Mouse (Mus musculus): Measurements from ENCODE around the gene Ccnl2.

The Ccnl2 gene

GRCm38 (mm10) chr4:155839483-155839910 lies 27.2 kb downstream of the Ccnl2 start, which contains the start of gene Mxra8:
Gene Mxra8, plus strand, starts transcription at chr4:155839680.
- DNase-seq (ENCODE audit: low read depth), result no peak

GRCm38 (mm10) chr4:155840076-155841002 lies 28.1 kb downstream of the Ccnl2 start:
- peak; percentile 40 for DNase-seq (ENCODE audit: low read depth)

GRCm38 (mm10) chr4:155841003-155841454 lies 28.7 kb downstream of the Ccnl2 start:
- DNase-seq (ENCODE audit: low read depth), result peak; percentile 91

GRCm38 (mm10) chr4:155841651-155842270 lies 29.5 kb downstream of the Ccnl2 start:
- no peak for DNase-seq (ENCODE audit: low read depth)

- no peak for DNase-seq (ENCODE audit: low read depth)
Measured at GRCm38 (mm10) chr4:155843231-155843630, 30.9 kb downstream of the Ccnl2 start.

- DNase-seq (ENCODE audit: low read depth), result peak; percentile 93
Measured at GRCm38 (mm10) chr4:155846871-155847578, 34.7 kb downstream of the Ccnl2 start, which contains the start of gene Dvl1. Gene Dvl1, plus strand, starts transcription at chr4:155847402.

- DNase-seq (ENCODE audit: low read depth), result peak; percentile 62
Measured at GRCm38 (mm10) chr4:155847591-155848352, 35.5 kb downstream of the Ccnl2 start.

- no peak for DNase-seq (ENCODE audit: low read depth)
Measured at GRCm38 (mm10) chr4:155848434-155849095, 36.3 kb downstream of the Ccnl2 start.

GRCm38 (mm10) chr4:155849391-155849790 lies 37.1 kb downstream of the Ccnl2 start:
- no peak for DNase-seq (ENCODE audit: low read depth)

GRCm38 (mm10) chr4:155849792-155850451 lies 37.6 kb downstream of the Ccnl2 start:
- DNase-seq (ENCODE audit: low read depth), result no peak

- DNase-seq (ENCODE audit: low read depth), result no peak
Measured at GRCm38 (mm10) chr4:155851368-155851767, 39.1 kb downstream of the Ccnl2 start.

- DNase-seq (ENCODE audit: low read depth), result no peak
Measured at GRCm38 (mm10) chr4:155851951-155852411, 39.7 kb downstream of the Ccnl2 start.

- DNase-seq (ENCODE audit: low read depth), result no peak
Measured at GRCm38 (mm10) chr4:155853421-155853820, 41.1 kb downstream of the Ccnl2 start.

- DNase-seq (ENCODE audit: low read depth), result no peak
Measured at GRCm38 (mm10) chr4:155854991-155855390, 42.7 kb downstream of the Ccnl2 start.

GRCm38 (mm10) chr4:155856071-155856470 lies 43.8 kb downstream of the Ccnl2 start:
- no peak for DNase-seq (ENCODE audit: low read depth)

- DNase-seq (ENCODE audit: low read depth), result no peak
Measured at GRCm38 (mm10) chr4:155856881-155857280, 44.6 kb downstream of the Ccnl2 start.

GRCm38 (mm10) chr4:155859318-155859717 lies 47.0 kb downstream of the Ccnl2 start:
- no peak for DNase-seq (ENCODE audit: low read depth)

GRCm38 (mm10) chr4:155861787-155862186 lies 49.5 kb downstream of the Ccnl2 start:
- DNase-seq (ENCODE audit: low read depth), result no peak

GRCm38 (mm10) chr4:155863001-155863400 lies 50.7 kb downstream of the Ccnl2 start, which contains the start of gene Tas1r3:
Gene Tas1r3, minus strand, starts transcription at chr4:155863362.
- DNase-seq (ENCODE audit: low read depth), result no peak

All from induced T-regulatory cell, adult 2 months (primary cell).